Mouse (Mus musculus): ENCODE data around the gene Lhx6. TPM values are rescaled to one million over a fixed set of nuclear protein-coding genes. Genes with fewer than 3 reads are reported as not detected.

Lhx6 gene
- total and polyA plus RNA-seq, 3 experiments = 1.3 to 3.0 TPM; not detected in 1

DNA sequence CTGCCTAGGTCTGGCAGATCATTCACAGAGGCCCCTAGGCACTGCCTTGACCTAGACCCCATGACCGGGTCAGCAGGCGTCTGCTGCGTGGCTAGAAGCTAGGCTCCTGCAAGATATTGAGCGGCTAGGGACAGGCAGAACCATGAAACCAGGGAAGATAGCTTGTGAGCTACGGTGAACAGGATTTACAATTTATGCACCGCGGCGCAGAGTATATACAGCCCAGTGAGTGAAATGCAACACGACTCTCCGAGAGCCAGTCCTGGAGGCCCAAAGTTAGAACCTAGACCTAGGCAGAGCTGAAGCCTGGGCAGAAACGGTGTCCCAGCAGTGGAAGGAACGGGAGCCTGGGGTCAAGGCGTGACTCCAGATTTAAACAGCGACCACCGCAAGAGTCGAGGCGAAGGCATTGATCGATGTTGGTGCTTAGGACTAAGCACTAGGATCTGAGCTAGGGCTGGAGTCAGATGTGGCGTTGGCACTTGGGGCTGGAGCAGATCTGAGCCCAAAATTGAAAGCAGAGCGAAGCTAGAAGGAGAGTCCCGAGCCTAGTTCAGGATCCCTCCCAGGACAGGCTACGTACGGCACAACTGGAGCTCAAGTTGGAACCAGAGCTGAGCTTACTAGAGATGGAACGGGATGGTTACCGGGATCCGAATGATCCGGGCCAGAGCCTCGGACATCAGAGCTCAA lies 3.2 kb downstream of the Lhx6 start:
- Histone ChIP-seq H3K27me3 (ENCODE audit: control insufficient read depth in 1 of 2, insufficient read depth in 2 of 2, low read length in 2 of 2) (peaks cover 0 to 3% of the 10 kb centered on the region in 2 experiments; a peak in 3 of 4 replicates), H3K36me3 (ENCODE audit: control insufficient read depth in 1 of 2, insufficient read depth in 2 of 2, low read length in 2 of 2) (no peaks in the 10 kb centered on the region), H3K9ac (ENCODE audit: control insufficient read depth, low read depth, low read length, poor library complexity, severe bottlenecking) (no peak overlapping the region), H3K79me2 (ENCODE audit: control insufficient read depth, insufficient read depth, low read length, poor library complexity) (no peaks in the 10 kb centered on the region), H3K9me3 (replicated peaks; ENCODE audit: insufficient read depth, low read length) (no peaks in the 10 kb centered on the region), H3K27ac (ENCODE audit: control insufficient read depth, low read depth, low read length) (no peak overlapping the region), H3K4me1 (ENCODE audit: control insufficient read depth in 1 of 2, insufficient read depth in 2 of 2, low read length in 2 of 2) (no peaks in the 10 kb centered on the region), H3K4me3 (ENCODE audit: control insufficient read depth in 1 of 2, insufficient read depth in 1 of 2, low read depth in 2 of 2, low read length in 2 of 2) (no peak overlapping the region)
- TF ChIP-seq RCOR1 (IDR thresholded peaks at IDR 0.05; ENCODE audit: low read depth, low read length) = no peak
- TF ChIP-seq ZKSCAN1 (IDR thresholded peaks at IDR 0.05; ENCODE audit: low read depth, low read length) = no peak
- no peak for TF ChIP-seq SIN3A (IDR thresholded peaks at IDR 0.05; ENCODE audit: low read length)
- TF ChIP-seq ZC3H11A (IDR thresholded peaks at IDR 0.05; ENCODE audit: low read depth, low read length) = no peak
- no peak for TF ChIP-seq MAFK (IDR thresholded peaks at IDR 0.05; ENCODE audit: borderline replicate concordance, low read depth, low read length)
- TF ChIP-seq GATA1 (IDR thresholded peaks at IDR 0.05; ENCODE audit: low read depth, low read length) = no peak
- TF ChIP-seq NRF1 (IDR thresholded peaks at IDR 0.05; ENCODE audit: insufficient read depth, low read depth, low read length, poor library complexity, severe bottlenecking) = no peak
- no peak for TF ChIP-seq MEF2A (IDR thresholded peaks at IDR 0.05; ENCODE audit: extremely low read depth, insufficient replicate concordance, low read depth, low read length, poor library complexity, severe bottlenecking)
- TF ChIP-seq CHD2 (IDR thresholded peaks at IDR 0.05; ENCODE audit: low read length) = no peak
- TF ChIP-seq CHD1 (IDR thresholded peaks at IDR 0.05; ENCODE audit: low read depth, low read length) = no peak
- TF ChIP-seq UBTF (IDR thresholded peaks at IDR 0.05; ENCODE audit: borderline replicate concordance, insufficient read depth, low read depth, low read length) = no peak
- no peak for TF ChIP-seq TCF12 (IDR thresholded peaks at IDR 0.05; ENCODE audit: low read depth, low read length)
- TF ChIP-seq POLR2AphosphoS5 (IDR thresholded peaks at IDR 0.05; ENCODE audit: borderline replicate concordance, low read depth, low read length) = no peak
- TF ChIP-seq NELFE (IDR thresholded peaks at IDR 0.05; ENCODE audit: low read depth, low read length) = no peak
- no peak for TF ChIP-seq SMC3 (IDR thresholded peaks at IDR 0.05; ENCODE audit: low read depth, low read length)
- TF ChIP-seq ZMIZ1 (IDR thresholded peaks at IDR 0.05; ENCODE audit: low read depth, low read length) = no peak
- no peak for TF ChIP-seq POLR2A (IDR thresholded peaks at IDR 0.05; ENCODE audit: control insufficient read depth in 1 of 2, insufficient read depth in 1 of 2, low read depth in 1 of 2, low read length in 2 of 2, poor library complexity in 1 of 2)
- no peak for TF ChIP-seq POLR2AphosphoS2 (IDR thresholded peaks at IDR 0.05; ENCODE audit: low read length)
- no peak for TF ChIP-seq MAX (IDR thresholded peaks at IDR 0.05; ENCODE audit: low read length)
- TF ChIP-seq MYC (IDR thresholded peaks at IDR 0.05; ENCODE audit: low read depth, low read length) = no peak
- DNase-seq (ENCODE audit: low read depth, low spot score) = no peak

- Histone ChIP-seq H3K9me3 (replicated peaks; ENCODE audit: insufficient read depth, low read length) (no peaks in the 10 kb centered on the region), H3K79me2 (ENCODE audit: control insufficient read depth, insufficient read depth, low read length, poor library complexity) (no peaks in the 10 kb centered on the region), H3K27me3 (ENCODE audit: control insufficient read depth in 1 of 2, insufficient read depth in 2 of 2, low read length in 2 of 2) (peaks cover 0 to 4% of the 10 kb centered on the region in 2 experiments; a peak in 3 of 4 replicates), H3K27ac (ENCODE audit: control insufficient read depth, low read depth, low read length) (no peak overlapping the region), H3K4me1 (ENCODE audit: control insufficient read depth in 1 of 2, insufficient read depth in 2 of 2, low read length in 2 of 2) (no peaks in the 10 kb centered on the region), H3K4me3 (ENCODE audit: control insufficient read depth in 1 of 2, insufficient read depth in 1 of 2, low read depth in 2 of 2, low read length in 2 of 2) (no peak overlapping the region), H3K9ac (ENCODE audit: control insufficient read depth, low read depth, low read length, poor library complexity, severe bottlenecking) (no peak overlapping the region), H3K36me3 (ENCODE audit: control insufficient read depth in 1 of 2, insufficient read depth in 2 of 2, low read length in 2 of 2) (no peaks in the 10 kb centered on the region)
- TF ChIP-seq SIN3A (IDR thresholded peaks at IDR 0.05; ENCODE audit: low read length) (no peak), NELFE (IDR thresholded peaks at IDR 0.05; ENCODE audit: low read depth, low read length) (no peak), UBTF (IDR thresholded peaks at IDR 0.05; ENCODE audit: borderline replicate concordance, insufficient read depth, low read depth, low read length) (no peak), CHD2 (IDR thresholded peaks at IDR 0.05; ENCODE audit: low read length) (no peak), ETS1 (IDR thresholded peaks at IDR 0.05; ENCODE audit: low read depth, low read length) (no peak), USF1 (IDR thresholded peaks at IDR 0.05; ENCODE audit: low read depth, low read length) (no peak), ZC3H11A (IDR thresholded peaks at IDR 0.05; ENCODE audit: low read depth, low read length) (no peak), MAFK (IDR thresholded peaks at IDR 0.05; ENCODE audit: borderline replicate concordance, low read depth, low read length) (no peak), MYB (IDR thresholded peaks at IDR 0.05; ENCODE audit: low read depth, low read length) (no peak), RAD21 (IDR thresholded peaks at IDR 0.05; ENCODE audit: low read depth, low read length) (no peak), MYC (IDR thresholded peaks at IDR 0.05; ENCODE audit: low read depth, low read length) (no peak), GABPA (IDR thresholded peaks at IDR 0.05; ENCODE audit: low read depth, low read length) (no peak), ZNF384 (IDR thresholded peaks at IDR 0.05; ENCODE audit: low read depth, low read length) (no peak), USF2 (IDR thresholded peaks at IDR 0.05; ENCODE audit: borderline replicate concordance in 1 of 2, insufficient read depth in 1 of 2, low read depth in 1 of 2, low read length in 2 of 2) (no peak)
- no peak for DNase-seq (ENCODE audit: low read depth, low spot score)
Measured at GRCm38 (mm10) chr2:36099739-36100138, 5.5 kb downstream of the Lhx6 start.
